Mouse (Mus musculus): ENCODE measurements around the gene Ggn. TPM values are rescaled to one million over a fixed set of nuclear protein-coding genes. Genes with fewer than 3 reads are reported as not detected.
"Not testable (repeated sequence)": the region's sequence is repeated elsewhere in the genome, so short reads cannot be mapped to it uniquely, and the experiment has no call there.

Gene Ggn
- polyA plus RNA-seq, 1 experiment = 1.1 TPM

DNA sequence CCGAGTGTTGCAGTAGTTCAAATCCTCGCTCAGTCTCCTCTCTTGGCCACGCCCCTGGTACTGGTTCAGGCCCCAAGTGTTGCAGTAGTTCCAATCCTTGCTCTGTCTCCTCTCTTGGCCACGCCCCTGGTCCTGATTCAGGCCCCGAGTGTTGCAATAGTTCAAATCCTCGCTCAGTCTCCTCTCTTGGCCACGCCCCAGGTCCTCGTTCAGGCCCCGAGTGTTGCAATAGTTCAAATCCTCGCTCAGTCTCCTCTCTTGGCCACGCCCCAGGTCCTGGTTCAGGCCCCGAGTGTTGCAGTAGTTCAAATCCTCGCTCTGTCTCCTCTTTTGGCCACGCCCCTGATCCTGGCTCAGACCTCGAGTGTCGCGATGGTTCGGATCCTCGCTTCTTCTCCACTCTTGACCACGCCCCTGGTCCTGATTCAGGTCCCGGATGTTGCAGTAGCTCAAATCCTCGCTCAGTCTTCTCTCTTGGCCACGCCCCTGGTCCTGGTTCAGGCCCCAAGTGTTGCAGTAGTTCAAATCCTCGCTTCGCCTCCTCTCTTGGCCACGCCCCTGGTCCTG, 42.3 kb downstream of the Ggn start:
- no peaks in the 10 kb centered on the region for H3K4me1 ChIP-seq (ENCODE audit: control insufficient read depth, insufficient read depth, low read length)
- H3K27ac ChIP-seq (ENCODE audit: insufficient read depth, low read length) = no peak overlapping the region
- no peak for TF ChIP-seq POLR2A (IDR thresholded peaks at IDR 0.05; ENCODE audit: borderline replicate concordance, insufficient read depth, low read length)
- no peak for TF ChIP-seq CTCF (IDR thresholded peaks at IDR 0.05; ENCODE audit: borderline replicate concordance, insufficient read depth, low read depth, low read length)
- 31% methylated on average over 26 of the region's 26 CpGs for WGBS
- no peaks in the 10 kb centered on the region for H3K27me3 ChIP-seq (ENCODE audit: control insufficient read depth, insufficient read depth, low read length)
- no peak overlapping the region for H3K4me3 ChIP-seq (replicated peaks; ENCODE audit: insufficient read depth, low read depth, low read length)
- DNase-seq = no peak

GRCm38 (mm10) chr7:29212775-29213560, 43.0 kb downstream of the Ggn start:
- not testable (repeated sequence) for H3K4me3 ChIP-seq (replicated peaks; ENCODE audit: insufficient read depth, low read depth, low read length); H3K27ac ChIP-seq (ENCODE audit: insufficient read depth, low read length); DNase-seq; H3K4me1 ChIP-seq (ENCODE audit: control insufficient read depth, insufficient read depth, low read length); H3K27me3 ChIP-seq (ENCODE audit: control insufficient read depth, insufficient read depth, low read length)
- 27% methylated on average over 40 of the region's 40 CpGs for WGBS

DNA sequence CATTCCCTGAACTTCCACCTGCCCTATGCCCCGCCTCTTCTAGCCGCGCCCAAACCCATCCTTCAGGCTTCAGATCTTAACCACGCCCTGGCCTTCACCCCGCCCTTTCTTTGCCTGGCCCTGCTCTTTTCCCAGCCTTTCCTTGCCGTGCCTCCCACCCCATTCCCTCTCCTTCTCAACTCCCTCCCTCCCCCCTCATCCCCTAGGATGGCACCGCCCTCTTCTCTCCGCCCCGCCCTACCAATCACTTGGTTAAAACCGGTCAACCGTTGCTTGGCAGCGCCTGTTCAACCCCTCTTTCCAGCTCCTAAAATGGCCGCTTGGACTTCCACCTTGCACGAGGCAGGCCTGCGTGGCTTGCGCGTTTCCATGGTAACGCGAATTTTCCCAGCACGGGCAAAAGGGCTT, 43.7 kb downstream of the Ggn start, which contains the start of gene Catsperg1:
TSS of gene Catsperg1 (minus strand) at position 361 of the 408 bp plus-strand sequence.
- peak within 1 kb of the TSS; percentile 51 for H3K4me3 ChIP-seq (replicated peaks; ENCODE audit: insufficient read depth, low read depth, low read length)

GRCm38 (mm10) chr7:29214236-29214635, 44.2 kb downstream of the Ggn start:
- no peak overlapping the region for H3K4me3 ChIP-seq (replicated peaks; ENCODE audit: insufficient read depth, low read depth, low read length)

More for the DNA sequence above, 43.7 kb downstream of the Ggn start, which contains the start of gene Catsperg1:
- H3K27ac ChIP-seq (ENCODE audit: insufficient read depth, low read length) = no peak within 1 kb of the TSS
- H3K27me3 ChIP-seq (ENCODE audit: control insufficient read depth, insufficient read depth, low read length) = no peaks in the 10 kb centered on the region
- TF ChIP-seq POLR2A (IDR thresholded peaks at IDR 0.05; ENCODE audit: borderline replicate concordance, insufficient read depth, low read length) = no peak
- H3K4me1 ChIP-seq (ENCODE audit: control insufficient read depth, insufficient read depth, low read length) = no peaks in the 10 kb centered on the region
- peak; percentile 52 to 57 for DNase-seq
- 3% methylated on average over 20 of the region's 20 CpGs for WGBS

GRCm38 (mm10) chr7:29214846-29215245, 44.8 kb downstream of the Ggn start:
- DNase-seq = no peak
- no peaks in the 10 kb centered on the region for H3K4me1 ChIP-seq (ENCODE audit: control insufficient read depth, insufficient read depth, low read length)
- H3K27ac ChIP-seq (ENCODE audit: insufficient read depth, low read length) = no peak overlapping the region
- no peak overlapping the region for H3K4me3 ChIP-seq (replicated peaks; ENCODE audit: insufficient read depth, low read depth, low read length)
- WGBS = 55% methylated on average over 15 of the region's 15 CpGs
- no peak for TF ChIP-seq POLR2A (IDR thresholded peaks at IDR 0.05; ENCODE audit: borderline replicate concordance, insufficient read depth, low read length)
- no peak for TF ChIP-seq CTCF (IDR thresholded peaks at IDR 0.05; ENCODE audit: borderline replicate concordance, insufficient read depth, low read depth, low read length)
- no peaks in the 10 kb centered on the region for H3K27me3 ChIP-seq (ENCODE audit: control insufficient read depth, insufficient read depth, low read length)

More at GRCm38 (mm10) chr7:29214236-29214635, 44.2 kb downstream of the Ggn start:
- DNase-seq = no peak
- no peaks in the 10 kb centered on the region for H3K4me1 ChIP-seq (ENCODE audit: control insufficient read depth, insufficient read depth, low read length)
- TF ChIP-seq POLR2A (IDR thresholded peaks at IDR 0.05; ENCODE audit: borderline replicate concordance, insufficient read depth, low read length) (no peak), CTCF (IDR thresholded peaks at IDR 0.05; ENCODE audit: borderline replicate concordance, insufficient read depth, low read depth, low read length) (no peak)
- 77% methylated on average over 2 of the region's 2 CpGs for WGBS
- H3K27me3 ChIP-seq (ENCODE audit: control insufficient read depth, insufficient read depth, low read length) = no peaks in the 10 kb centered on the region
- no peak overlapping the region for H3K27ac ChIP-seq (ENCODE audit: insufficient read depth, low read length)

Other genes starting within 250 kb of the Ggn start
- 129 and 135 TPM in 2 replicates for gene Actn4, start 207.9 kb upstream of the Ggn start, polyA plus RNA-seq (2012; rRNA removed)
- gene Eif3k, start 188.3 kb upstream of the Ggn start, polyA plus RNA-seq (2012; rRNA removed) = 322 and 331 TPM in 2 replicates
- 1.2 and 1.3 TPM in 2 replicates for gene Map4k1, start 188.2 kb upstream of the Ggn start, polyA plus RNA-seq (2012; rRNA removed)
- gene Ryr1, start 45.0 kb upstream of the Ggn start, polyA plus RNA-seq (2012; rRNA removed) = 9.5 and 12.1 TPM in 2 replicates
- gene Rasgrp4, start 35.4 kb upstream of the Ggn start, polyA plus RNA-seq (2012; rRNA removed) = 1.2 and 1.5 TPM in 2 replicates
- gene Fam98c, start 14.0 kb upstream of the Ggn start, polyA plus RNA-seq (2012; rRNA removed) = 76.2 and 81.4 TPM in 2 replicates
- 22.5 and 25.4 TPM in 2 replicates for gene Spred3, start 201 bp downstream of the Ggn start, polyA plus RNA-seq (2012; rRNA removed)
- 239 and 249 TPM in 2 replicates for gene Psmd8, start 10.5 kb downstream of the Ggn start, polyA plus RNA-seq (2012; rRNA removed)
- gene Catsperg1, start 43.8 kb downstream of the Ggn start, polyA plus RNA-seq (2012; rRNA removed) = 1.0 and 1.2 TPM in 2 replicates
- 0.57 and 0.62 TPM in 2 replicates for gene Kcnk6, start 62.3 kb downstream of the Ggn start, polyA plus RNA-seq (2012; rRNA removed)
- 131 and 143 TPM in 2 replicates for gene Yif1b, start 68.1 kb downstream of the Ggn start, polyA plus RNA-seq (2012; rRNA removed)
- 0.38 and 0.48 TPM in 2 replicates for gene 2200002D01Rik, start 78.3 kb downstream of the Ggn start, polyA plus RNA-seq (2012; rRNA removed)
- 46.2 and 54.9 TPM in 2 replicates for gene Spint2, start 111.7 kb downstream of the Ggn start, polyA plus RNA-seq (2012; rRNA removed)
- gene Ppp1r14a, start 119.1 kb downstream of the Ggn start, polyA plus RNA-seq (2012; rRNA removed) = 81.8 and 99.7 TPM in 2 replicates
- 28.3 and 29.8 TPM in 2 replicates for gene Dpf1, start 133.7 kb downstream of the Ggn start, polyA plus RNA-seq (2012; rRNA removed)